Mouse (Mus musculus) liver, postnatal 0 days (tissue): ENCODE data around the gene Pld5. TPM values are rescaled to one million over a fixed set of nuclear protein-coding genes. Genes with fewer than 3 reads are reported as not detected.

Experiments
- ATAC-seq: fragments of 200-750 bp; cut with Nextera tagmentation; 2 replicates; pipeline ENCODE4 v1.8.0; 2017; ENCODE audit warnings: mild to moderate bottlenecking, moderate library complexity
- DNase-seq: peaks from one replicate; pipeline ENCODE4 v3.0.0-alpha.2; 2016
- H3K27ac ChIP-seq: fragments of 300-500 bp; sonication (generic); 2 replicates; pipeline ENCODE4 v1.5.1; 2014; ENCODE audit warnings: antibody characterized with exemption, moderate library complexity, mild to moderate bottlenecking, low read depth
- H3K27me3 ChIP-seq: fragments of 300-500 bp; sonication (generic); 2 replicates; pipeline ENCODE4 v1.6.1; 2014; ENCODE audit warnings: low read length, control low read depth, mixed read lengths; ENCODE audit not compliant: insufficient read depth
- H3K36me3 ChIP-seq: fragments of 300-500 bp; sonication (generic); replicated peaks from 2 replicates; pipeline ENCODE4 v1.6.1; 2014; ENCODE audit warnings: mild to moderate bottlenecking, control low read depth, low read length, moderate library complexity, mixed read lengths; ENCODE audit not compliant: insufficient read depth
- H3K4me1 ChIP-seq: fragments of 300-500 bp; sonication (generic); 2 replicates; pipeline ENCODE4 v1.6.1; 2014; ENCODE audit warnings: antibody characterized with exemption, mild to moderate bottlenecking, control low read depth; ENCODE audit not compliant: insufficient read depth
- H3K4me2 ChIP-seq: fragments of 300-500 bp; sonication (generic); 2 replicates; pipeline ENCODE4 v1.6.1; 2014; ENCODE audit warnings: low read depth, mild to moderate bottlenecking, low read length, moderate library complexity, mixed read lengths
- H3K4me3 ChIP-seq: fragments of 300-500 bp; sonication (generic); 2 replicates; pipeline ENCODE4 v1.5.1; 2014; ENCODE audit warnings: low read depth, low read length
- H3K9ac ChIP-seq: fragments of 300-500 bp; sonication (generic); replicated peaks from 2 replicates; pipeline ENCODE4 v1.6.1; 2014; ENCODE audit warnings: mild to moderate bottlenecking, moderate library complexity
- H3K9me3 ChIP-seq: fragments of 300-500 bp; sonication (generic); 2 replicates; pipeline ENCODE4 v1.6.1; 2016; ENCODE audit warnings: mild to moderate bottlenecking, control low read depth, low read length, mixed read lengths
- CTCF ChIP-seq: sonication (generic); IDR thresholded peaks from 2 replicates; pipeline ENCODE4 v1.5.1; 2016; ENCODE audit warnings: antibody characterized with exemption, low read depth
- EP300 ChIP-seq: IDR thresholded peaks from 2 replicates; pipeline ENCODE4 v1.6.1; 2016; ENCODE audit warnings: antibody characterized with exemption, low read depth, mild to moderate bottlenecking
- WGBS: fragments of 180-500 bp; shearing (Covaris S2); extraction: QIAGEN DNeasy Blood & Tissue Kit; methylation state at CpG from one replicate; pipeline ENCODE4 v1.1.7; 2014; ENCODE audit not compliant: insufficient replicate concordance; 5-methylcytosine and 5-hydroxymethylcytosine counted together
- polyA plus RNA-seq: library from polyadenylated mRNA; unstranded; fragments of >200 nt; fragmentation: Nextera tagmentation; extraction: Ambion mirVana; gene quantifications from 2 replicates; pipeline ENCODE4 v1.2.1, GENCODE M21; 2015

Pld5 gene
- polyA plus RNA-seq, 1 experiment from 2014 or later, result not detected

GRCm38 (mm10) chr1:176085952-176086648, 189.0 kb downstream of the Pld5 start:
- H3K4me3 ChIP-seq, result no peak overlapping the region
- no peaks in the 10 kb centered on the region for H3K9me3 ChIP-seq
- TF ChIP-seq CTCF (no peak), EP300 (no peak)
- no peaks in the 10 kb centered on the region for H3K36me3 ChIP-seq
- no peaks in the 10 kb centered on the region for H3K27me3 ChIP-seq
- ATAC-seq (no peak), DNase-seq (no peak)
- no peaks in the 10 kb centered on the region for H3K4me1 ChIP-seq
- 77% methylated on average over 13 of the region's 13 CpGs for WGBS
- H3K4me2 ChIP-seq, result no peak overlapping the region
- H3K27ac ChIP-seq, result no peak overlapping the region
- H3K9ac ChIP-seq, result no peak overlapping the region

DNA sequence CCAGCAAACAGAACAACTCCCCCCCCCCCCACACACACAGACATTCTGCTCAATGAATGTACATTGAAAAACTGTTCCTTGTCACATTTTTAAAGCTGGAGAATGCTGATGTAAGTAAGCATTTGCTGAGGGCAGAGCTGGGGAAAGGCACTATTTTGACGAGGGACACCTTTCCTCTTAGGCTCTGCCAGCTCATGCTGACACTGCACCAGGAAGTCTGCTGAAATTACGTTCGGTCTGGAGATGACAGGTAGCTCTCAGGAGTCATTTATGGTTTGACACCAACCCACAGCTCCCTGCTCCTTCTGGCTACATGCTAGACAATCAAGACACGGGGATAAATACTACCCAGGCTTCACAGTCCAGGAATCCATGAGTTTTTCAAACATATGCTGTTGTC, 192.8 kb downstream of the Pld5 start:
- TF ChIP-seq EP300 (no peak), CTCF (no peak)
- 31% methylated on average over 4 of the region's 4 CpGs for WGBS
- no peaks in the 10 kb centered on the region for H3K9me3 ChIP-seq

GRCm38 (mm10) chr1:176080969-176081368, 194.1 kb downstream of the Pld5 start:
- 80% methylated on average over 2 of the region's 2 CpGs for WGBS
- Histone ChIP-seq H3K4me2 (no peak overlapping the region), H3K9me3 (no peaks in the 10 kb centered on the region), H3K9ac (no peak overlapping the region), H3K36me3 (no peaks in the 10 kb centered on the region), H3K4me3 (no peak overlapping the region), H3K4me1 (no peaks in the 10 kb centered on the region), H3K27ac (no peak overlapping the region), H3K27me3 (no peaks in the 10 kb centered on the region)
- TF ChIP-seq CTCF, result no peak
- TF ChIP-seq EP300, result no peak
- ATAC-seq (no peak), DNase-seq (no peak)

More for the DNA sequence above, 192.8 kb downstream of the Pld5 start:
- H3K4me3 ChIP-seq, result no peak overlapping the region
- no peak overlapping the region for H3K4me2 ChIP-seq
- DNase-seq, result no peak
- no peak overlapping the region for H3K27ac ChIP-seq
- no peak for ATAC-seq
- no peak overlapping the region for H3K9ac ChIP-seq
- no peaks in the 10 kb centered on the region for H3K36me3 ChIP-seq
- no peaks in the 10 kb centered on the region for H3K27me3 ChIP-seq
- no peaks in the 10 kb centered on the region for H3K4me1 ChIP-seq

- TF ChIP-seq CTCF (no peak), EP300 (no peak)
- Histone ChIP-seq H3K27me3 (no peaks in the 10 kb centered on the region), H3K36me3 (no peaks in the 10 kb centered on the region), H3K4me2 (no peak overlapping the region), H3K9me3 (no peaks in the 10 kb centered on the region), H3K4me3 (no peak overlapping the region), H3K4me1 (no peaks in the 10 kb centered on the region), H3K9ac (no peak overlapping the region), H3K27ac (no peak overlapping the region)
- no peak; the same call in 1 of the 2 replicates for ATAC-seq
- 38% methylated on average over 7 of the region's 7 CpGs for WGBS
- no peak for DNase-seq
Measured at GRCm38 (mm10) chr1:176078410-176078809, 196.7 kb downstream of the Pld5 start.

DNA sequence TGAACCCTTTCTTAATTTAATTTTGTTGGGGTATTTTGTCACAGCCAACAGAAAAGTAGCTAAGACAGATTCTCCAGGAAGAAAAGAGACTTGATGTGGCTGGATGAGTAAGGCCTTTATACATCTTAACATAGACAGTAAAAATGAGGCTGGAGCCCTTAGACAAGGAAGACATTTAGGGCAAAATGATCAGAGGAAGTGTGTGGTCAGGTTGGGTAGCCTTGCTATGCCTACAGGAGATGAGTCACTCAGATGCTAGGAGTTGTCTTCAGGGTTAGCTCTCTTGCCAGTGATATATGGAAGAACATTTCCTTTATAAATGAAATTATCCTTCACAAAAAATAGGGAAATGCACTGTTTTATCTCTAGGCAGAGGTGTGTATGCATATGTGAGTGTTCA, 198.3 kb downstream of the Pld5 start:
- Histone ChIP-seq H3K4me1 (no peaks in the 10 kb centered on the region), H3K9me3 (no peaks in the 10 kb centered on the region), H3K9ac (no peak overlapping the region), H3K36me3 (no peaks in the 10 kb centered on the region), H3K4me3 (no peak overlapping the region), H3K27me3 (no peaks in the 10 kb centered on the region), H3K27ac (no peak overlapping the region), H3K4me2 (no peak overlapping the region)
- DNase-seq (no peak), ATAC-seq (no peak)
- TF ChIP-seq CTCF, result no peak
- no peak for TF ChIP-seq EP300

DNA sequence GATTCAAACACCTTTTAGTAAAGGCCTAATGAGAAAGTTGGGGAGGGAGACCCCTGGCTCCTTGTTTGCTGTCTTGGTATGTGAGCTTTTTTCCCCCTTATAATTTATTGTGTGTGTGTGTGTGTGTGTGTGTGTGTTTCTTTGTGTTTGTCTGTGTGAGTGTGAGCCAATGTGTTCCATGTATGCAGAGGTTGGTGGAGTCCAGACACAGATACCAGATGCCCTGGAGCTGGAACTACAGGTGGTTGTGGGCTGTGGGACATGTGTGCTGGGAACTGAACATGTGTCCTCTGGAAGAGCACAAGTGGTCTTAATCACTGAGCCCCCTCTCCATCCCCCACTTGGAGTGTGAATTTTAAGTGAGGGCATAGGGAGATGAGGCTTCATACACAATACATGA, 199.3 kb downstream of the Pld5 start:
- H3K9ac ChIP-seq, result no peak overlapping the region

More for the DNA sequence above, 199.3 kb downstream of the Pld5 start:
- Histone ChIP-seq H3K27me3 (no peaks in the 10 kb centered on the region), H3K27ac (no peak overlapping the region), H3K4me1 (no peaks in the 10 kb centered on the region), H3K9me3 (no peaks in the 10 kb centered on the region), H3K4me2 (no peak overlapping the region), H3K4me3 (no peak overlapping the region), H3K36me3 (no peaks in the 10 kb centered on the region)
- DNase-seq (no peak), ATAC-seq (no peak)
- TF ChIP-seq CTCF, result no peak
- no peak for TF ChIP-seq EP300
